Mouse (Mus musculus): ENCODE measurements at regions not wholly inside any gene's neighbourhood (a gene's known extent, or its start where the extent isn't known, plus 50 kb on each side); places are given as distances from the start of the nearest gene placed in this dataset.

DNA sequence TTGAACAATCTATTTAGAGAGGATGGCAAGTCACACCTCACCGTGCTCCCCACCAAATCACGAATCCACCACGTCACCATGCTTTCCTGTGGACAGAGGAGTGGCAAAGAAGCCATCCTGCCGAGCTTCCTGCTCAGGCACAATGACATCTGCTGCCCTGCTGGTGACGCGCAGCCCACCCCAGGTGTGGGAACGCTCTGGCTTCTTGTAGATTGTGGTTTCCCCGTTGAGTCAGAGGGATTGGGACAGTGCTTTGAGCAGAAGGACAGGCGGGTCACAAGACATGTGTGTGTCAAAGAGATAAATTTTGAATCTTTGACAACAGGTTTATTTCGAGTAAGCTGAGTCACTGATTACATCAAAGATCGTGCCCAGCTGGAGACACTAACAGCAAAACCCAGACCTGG, 169.2 kb downstream of the Bcl2l11 start:
- peak; percentile 85 for TF ChIP-seq EP300 (IDR thresholded peaks at IDR 0.05; ENCODE audit: low read length)
- TF ChIP-seq MAFK (IDR thresholded peaks at IDR 0.05; ENCODE audit: insufficient replicate concordance, low read length) = peak; percentile 37; the same call in 1 of the 2 replicates
- no peak for TF ChIP-seq CTCF (conservative IDR thresholded peaks at IDR 0.05 in 1 of 2, IDR thresholded peaks at IDR 0.05 in 1 of 2; ENCODE audit: low read depth in 2 of 2, low read length in 2 of 2)
- peak; percentile 73 for TF ChIP-seq SIN3A (IDR thresholded peaks at IDR 0.05; ENCODE audit: low read length)
- peak; percentile 95 for TF ChIP-seq TCF12 (IDR thresholded peaks at IDR 0.05; ENCODE audit: low read depth, low read length)
- TF ChIP-seq USF1 (IDR thresholded peaks at IDR 0.05; ENCODE audit: low read depth, low read length) = no peak

Data from CH12.LX (cell line).